Mouse (Mus musculus) common myeloid progenitor, adult 5-6 weeks (primary cell): ENCODE measurements around the gene Zfp575. TPM values are rescaled to one million over a fixed set of nuclear protein-coding genes. Genes with fewer than 3 reads are reported as not detected.
"Not testable (repeated sequence)": the region's sequence is repeated elsewhere in the genome, so short reads cannot be mapped to it uniquely, and the experiment has no call there.

ENCODE experiments used
- ATAC-seq: replicated peaks from 2 replicates; pipeline ENCODE4 v1.8.0; 2016; ENCODE audit warnings: low read depth, mild to moderate bottlenecking, moderate TSS enrichment, inconsistent platforms; ENCODE audit not compliant: poor library complexity, severe bottlenecking
- total RNA-seq: library from RNA; stranded (forward); fragments of 200-1000, 187-1606 nt; gene quantifications from 2 replicates; pipeline ENCODE4 v1.2.3, GENCODE M21; 2017

Zfp575 gene
- not detected in 2 replicates for total RNA-seq

DNA sequence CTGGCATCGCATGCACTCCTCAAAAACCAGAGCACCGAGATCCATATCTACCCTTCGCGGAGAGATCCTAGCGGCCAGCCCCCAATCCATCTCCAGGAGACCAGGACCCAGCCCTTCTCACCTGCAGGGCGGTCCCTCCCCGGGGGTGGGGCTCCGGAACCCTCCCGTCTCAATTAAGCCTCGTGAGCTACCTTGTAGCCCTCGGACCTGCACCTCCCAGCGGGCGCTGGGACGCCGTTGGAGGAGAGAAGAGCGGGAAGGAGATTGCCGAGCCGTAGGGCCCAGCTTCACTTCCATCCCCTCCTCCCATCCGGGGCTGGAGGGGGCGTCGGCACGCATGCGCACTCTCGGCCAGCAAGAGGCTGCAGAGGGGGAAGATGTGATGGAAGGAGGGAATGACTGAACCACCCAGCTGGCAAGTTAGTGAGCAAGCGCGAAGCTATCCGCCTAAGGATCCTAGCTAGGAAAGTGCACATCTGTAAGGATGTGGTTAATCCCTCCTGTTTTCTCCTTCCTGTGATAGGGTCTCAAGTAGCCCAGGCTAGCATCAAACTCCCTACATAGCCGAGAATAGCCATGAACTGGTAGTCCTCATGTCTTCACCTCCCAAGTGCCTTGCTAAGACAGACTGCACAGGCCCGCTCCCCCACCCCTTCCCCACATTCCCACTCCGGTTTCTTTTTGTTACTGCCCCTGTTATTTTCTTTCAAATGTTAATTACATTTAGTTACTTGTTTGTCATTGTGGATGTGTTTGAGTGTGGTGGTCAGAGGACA is at the start of gene Zfp575, which contains the start of gene Ethe1:
Zfp575 (minus strand) TSS at position 312 of the 776 bp plus-strand sequence.
Ethe1 (plus strand) TSS at position 214 of the 776 bp plus-strand sequence.
- ATAC-seq: peak; percentile 40

DNA sequence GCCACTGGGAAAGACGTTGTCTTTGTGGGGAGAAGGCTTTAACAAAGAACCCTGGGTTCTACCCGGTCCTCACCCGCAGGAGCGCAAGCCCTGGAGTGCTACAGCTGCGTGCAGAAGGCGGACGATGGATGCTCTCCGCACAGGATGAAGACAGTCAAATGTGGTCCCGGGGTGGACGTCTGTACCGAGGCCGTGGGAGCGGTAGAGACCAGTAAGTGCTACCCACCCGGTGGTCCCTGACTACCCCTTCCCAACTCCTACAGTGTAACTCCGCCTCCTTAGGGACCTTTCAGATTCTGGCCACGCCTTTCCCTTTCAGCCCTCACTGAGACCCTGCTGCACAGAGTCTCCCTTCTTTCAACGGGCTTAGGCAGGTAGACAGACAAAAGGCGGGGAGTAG is 49.6 kb upstream of the Zfp575 start:
- no peak for ATAC-seq

DNA sequence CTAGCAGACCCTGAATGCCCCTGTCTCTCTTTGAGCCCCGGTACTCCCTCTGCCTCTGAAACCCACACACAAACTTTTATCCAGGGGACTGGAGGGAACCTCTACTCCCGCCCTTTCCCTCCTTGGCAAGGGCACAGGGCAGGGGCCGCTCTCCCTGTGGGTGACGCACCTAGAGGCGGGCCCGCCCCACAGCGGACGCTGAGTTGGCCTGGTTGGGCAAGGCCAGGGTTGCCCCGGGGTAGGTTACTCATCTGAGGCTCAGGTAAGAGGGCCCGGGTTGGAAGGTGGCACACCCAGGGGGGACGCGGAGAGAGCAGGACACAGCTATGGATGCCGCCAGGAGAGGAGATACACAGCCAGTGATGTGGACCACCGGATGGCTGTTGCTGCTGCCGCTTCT is 48.8 kb upstream of the Zfp575 start, which contains the start of gene Lypd3:
Lypd3 (plus strand) TSS at position 287 of the 400 bp plus-strand sequence.
- ATAC-seq: no peak

DNA sequence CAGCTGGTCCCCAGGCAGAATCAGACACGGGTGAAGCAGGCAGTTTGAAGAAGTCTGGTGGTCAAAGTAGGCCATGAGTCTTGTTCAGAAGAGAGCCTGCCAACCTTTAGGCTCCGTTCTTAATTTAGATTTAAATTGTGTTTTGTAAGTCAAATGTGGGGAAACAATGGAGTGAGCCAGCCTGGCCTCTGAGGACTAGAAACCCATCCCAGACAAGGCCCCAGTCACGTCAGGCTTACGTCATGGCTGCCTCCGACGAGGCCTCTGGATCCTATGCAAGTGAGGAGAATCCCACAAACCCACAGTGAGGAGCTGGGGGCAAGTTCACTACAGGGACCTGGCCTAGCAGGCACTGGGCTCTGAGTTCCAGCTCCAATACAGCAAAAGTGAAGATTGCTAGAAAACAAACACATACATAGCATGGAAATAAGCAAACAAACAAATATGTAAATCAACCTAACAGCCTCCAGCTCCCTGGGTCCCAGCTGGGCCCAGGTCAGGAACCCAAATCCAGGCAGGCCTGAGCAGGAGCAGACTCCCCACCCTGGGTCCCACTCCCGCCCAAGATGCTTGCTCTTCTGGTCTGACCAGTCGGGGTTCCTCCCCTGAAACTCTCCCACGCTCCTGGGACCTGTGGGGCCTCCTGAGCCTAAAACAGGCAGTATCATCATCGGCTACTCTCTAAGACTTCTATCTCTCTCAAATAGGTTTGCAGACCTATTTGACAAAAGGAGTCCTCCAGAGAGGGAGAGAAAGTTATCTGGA is 42.9 kb upstream of the Zfp575 start:
- ATAC-seq: no peak

DNA sequence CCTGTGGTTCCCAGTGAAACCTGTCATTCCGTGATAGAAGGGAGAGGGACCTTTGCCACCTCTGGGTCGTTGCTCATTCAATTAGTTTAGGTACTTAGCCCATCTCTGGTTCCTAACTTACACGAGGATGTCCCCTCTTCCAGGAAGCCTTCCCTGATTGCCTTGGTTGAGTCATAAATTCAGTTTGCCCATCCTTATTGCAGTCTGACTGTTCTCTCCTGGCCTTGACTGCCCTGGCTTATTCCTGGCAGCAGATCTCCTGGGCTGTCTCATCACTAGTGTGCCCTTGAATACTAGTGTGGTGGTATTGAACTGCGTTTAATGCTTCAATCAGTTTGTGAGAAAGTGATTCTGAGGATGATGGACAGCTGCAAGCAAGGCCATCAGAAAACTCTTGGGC is 42.2 kb upstream of the Zfp575 start:
- no peak for ATAC-seq

DNA sequence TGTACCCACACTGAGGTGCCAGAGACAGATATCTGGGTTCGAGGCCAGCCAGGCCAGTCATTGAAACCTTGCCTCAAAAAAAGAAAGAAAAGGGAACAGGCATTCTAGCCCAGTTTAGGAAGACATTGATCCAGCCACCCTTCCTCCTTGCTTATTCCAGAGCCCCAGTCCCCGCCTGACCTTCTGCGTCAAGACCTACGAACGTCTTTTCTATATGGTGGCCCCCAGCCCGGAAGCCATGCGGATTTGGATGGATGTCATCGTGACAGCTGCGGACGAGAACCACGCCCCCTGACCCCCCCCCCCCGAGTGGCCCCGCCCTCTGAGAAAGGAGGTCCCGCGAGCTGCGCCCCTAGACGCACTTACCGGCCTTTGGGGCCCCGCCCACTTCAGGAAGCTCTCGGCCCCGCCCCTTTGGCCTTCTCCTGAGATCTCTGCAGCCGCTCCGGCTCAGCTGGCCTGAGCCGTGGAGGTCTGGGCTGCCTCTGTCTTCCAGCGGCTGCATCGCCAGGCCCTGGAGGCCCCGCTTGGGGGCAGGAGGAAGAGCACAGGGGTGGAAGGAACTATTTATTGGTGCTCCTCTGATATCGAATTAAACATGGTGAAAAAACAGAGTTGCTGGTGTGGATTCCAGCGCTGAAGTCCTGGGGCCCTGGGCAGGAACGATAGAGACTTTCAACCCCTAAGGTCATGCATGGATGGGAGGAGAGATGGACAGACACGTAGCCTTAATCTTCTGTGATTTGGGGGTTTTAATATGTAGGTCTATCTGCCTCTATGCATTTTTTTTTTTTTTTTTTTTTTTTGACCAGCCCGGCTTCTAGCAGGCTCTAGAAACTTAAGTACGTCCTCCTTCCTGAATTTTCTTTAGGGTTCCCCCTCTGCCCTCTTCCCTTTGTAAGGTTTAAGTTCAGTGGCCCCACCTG is 41.5 kb upstream of the Zfp575 start:
- peak; percentile 96 for ATAC-seq

DNA sequence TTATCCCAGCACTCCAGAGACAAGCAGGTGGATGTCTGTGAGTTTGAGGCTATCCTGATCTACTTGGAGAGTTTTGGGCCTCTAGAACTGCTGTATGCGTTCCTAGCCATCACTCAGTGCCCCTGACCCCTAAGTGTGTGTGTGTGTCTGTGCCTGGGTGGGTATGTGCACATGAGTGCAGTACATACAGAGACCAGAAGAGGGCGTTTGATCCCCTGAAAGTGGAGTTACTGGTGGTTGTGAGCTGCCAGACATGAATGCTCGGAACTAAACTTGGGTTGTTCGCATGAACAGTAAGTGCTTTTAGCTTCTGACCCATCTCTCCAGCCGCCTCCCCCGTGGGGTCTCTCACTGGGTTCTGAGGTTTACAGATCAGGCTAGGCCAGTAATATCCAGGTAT is 35.5 kb upstream of the Zfp575 start:
- ATAC-seq: no peak

DNA sequence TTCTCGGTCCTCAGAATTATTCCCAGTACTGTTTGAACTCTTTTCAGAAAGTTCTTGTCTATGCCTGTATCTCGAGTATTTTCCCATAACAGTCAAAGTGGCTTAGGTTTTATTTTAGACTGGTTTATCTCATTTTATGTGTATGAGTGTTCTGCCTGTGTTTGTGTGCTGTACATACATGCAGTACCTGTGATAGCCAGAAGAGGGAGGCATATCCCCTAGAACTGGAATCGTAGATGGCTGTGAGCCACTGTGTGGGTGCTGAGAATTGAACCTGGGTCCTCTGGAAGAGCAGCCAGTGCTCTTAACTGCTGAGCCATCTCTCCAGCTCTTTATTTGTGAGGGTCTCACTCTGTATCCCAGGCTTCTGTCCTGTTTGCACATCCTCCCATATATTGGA is 33.8 kb upstream of the Zfp575 start:
- no peak for ATAC-seq

DNA sequence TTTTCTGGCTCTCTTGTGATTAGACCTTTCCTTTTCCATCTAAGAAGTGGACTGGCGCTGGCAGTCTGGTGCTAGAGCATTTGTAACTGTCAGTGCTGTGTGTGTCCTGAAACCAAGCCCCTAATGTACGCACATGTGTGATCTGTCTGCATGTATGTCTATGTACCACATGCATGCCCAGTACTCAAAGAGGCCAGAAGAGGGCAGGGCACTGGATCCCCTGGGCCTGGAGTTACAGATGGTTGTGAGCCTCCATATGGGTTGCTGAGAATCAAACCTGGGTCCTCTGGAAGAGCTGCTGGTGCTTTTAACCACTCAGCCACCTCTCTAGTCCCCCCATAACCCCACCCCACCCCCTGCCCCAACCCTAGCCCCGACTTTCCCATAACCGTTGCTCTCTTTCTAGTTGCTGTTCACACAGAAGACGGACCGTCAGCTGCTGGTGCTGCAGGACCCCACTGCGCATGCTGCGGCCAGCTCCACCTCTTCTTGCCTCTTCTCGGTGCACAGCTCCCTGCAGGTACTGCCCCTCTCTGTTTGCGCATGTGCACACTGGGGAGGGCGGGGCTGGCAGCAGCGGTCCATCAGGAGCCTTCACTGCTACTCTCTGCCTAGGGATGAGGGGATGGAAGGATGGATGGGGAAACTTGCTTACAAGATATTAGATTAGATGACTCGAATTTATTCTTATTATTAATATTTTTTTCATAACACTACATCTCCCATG is 32.4 kb upstream of the Zfp575 start:
- ATAC-seq: no peak

DNA sequence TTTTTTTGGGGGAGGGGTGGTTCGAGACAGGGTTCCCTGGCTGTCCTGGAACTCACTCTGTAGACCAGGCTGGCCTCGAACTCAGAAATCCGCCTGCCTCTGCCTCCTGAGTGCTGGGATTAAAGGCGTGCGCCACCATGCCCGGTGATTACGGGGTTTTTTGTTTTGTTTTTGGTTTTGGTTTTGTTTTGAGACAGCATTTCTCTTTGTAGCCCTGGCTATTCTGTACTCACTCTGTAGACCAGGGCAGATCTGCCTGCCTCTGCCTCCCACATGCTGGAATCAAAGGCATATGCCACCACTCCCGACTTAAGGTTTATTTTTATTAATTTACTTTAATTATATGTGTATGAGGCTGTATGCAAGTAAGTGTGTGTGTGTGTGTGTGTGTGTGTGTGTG is 30.9 kb upstream of the Zfp575 start:
- ATAC-seq: not testable (repeated sequence)

DNA sequence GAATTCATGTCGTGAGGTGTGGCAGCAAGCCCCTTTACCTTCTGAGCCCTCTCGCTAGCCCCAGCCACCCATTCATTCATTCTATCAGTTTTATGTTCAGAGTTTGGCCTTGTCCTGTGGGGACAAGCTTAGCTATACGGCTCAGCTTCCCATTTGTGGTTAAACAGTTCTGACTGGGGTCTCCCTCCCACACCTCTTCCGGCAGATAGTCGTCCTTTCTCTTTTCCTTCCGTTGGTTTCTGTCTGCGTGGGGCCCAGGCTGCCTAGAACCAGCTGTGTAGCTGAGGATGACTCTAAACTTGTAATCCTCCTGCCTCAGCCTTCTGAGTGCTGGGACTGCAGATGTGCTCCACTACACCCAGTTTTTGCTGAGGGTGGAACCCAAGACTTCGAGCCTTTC is 30.3 kb upstream of the Zfp575 start:
- ATAC-seq: peak; percentile 91

DNA sequence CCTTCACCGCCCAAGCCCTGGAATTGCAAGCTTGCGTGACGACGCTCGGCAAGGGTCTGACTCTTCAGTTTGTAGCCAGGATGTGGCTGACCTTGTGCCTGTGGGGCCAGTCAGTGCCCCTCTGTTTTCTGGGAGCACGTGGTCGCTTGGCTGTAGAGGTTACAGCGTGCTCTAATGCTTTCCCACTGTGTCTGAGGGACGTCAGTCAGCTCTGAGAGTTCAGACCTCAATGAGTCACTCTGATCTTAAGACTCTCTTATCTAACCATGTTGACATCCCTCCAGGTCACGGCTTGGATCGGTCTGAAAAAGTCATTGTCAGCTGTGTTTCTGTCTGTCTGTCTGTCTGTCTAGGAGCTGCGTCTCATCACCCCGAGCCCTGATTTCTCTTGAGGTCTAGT is 27.4 kb upstream of the Zfp575 start:
- no peak for ATAC-seq

DNA sequence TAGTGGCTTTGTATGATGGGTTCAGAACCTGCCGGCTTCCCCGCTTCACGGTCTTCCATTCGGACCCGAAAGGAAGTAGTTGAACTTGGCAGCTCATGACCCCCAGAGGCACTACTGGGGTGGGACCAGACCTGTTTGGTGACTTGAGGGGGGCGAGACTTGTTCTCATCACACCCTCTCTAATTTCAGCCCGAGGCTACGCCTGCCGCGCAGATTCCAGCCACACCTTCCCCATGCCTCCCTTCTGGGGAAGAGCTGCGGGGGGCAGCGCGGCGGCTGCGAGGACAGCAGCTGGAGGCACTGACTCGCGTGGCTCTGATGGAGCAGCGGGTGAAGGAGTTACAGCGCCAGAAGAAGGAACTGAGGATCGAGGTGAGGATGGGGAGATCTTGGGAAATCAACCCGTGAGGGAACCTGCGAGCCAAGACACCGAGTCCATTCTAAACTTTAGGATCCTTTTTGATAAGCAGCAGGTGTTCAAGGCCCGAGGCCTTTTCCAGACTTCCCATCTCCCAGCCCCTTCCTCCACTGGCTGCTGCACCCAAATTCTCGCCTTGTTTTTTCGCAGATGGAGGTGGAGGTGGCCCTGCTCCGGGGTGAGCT is 25.0 kb upstream of the Zfp575 start:
- no peak for ATAC-seq

DNA sequence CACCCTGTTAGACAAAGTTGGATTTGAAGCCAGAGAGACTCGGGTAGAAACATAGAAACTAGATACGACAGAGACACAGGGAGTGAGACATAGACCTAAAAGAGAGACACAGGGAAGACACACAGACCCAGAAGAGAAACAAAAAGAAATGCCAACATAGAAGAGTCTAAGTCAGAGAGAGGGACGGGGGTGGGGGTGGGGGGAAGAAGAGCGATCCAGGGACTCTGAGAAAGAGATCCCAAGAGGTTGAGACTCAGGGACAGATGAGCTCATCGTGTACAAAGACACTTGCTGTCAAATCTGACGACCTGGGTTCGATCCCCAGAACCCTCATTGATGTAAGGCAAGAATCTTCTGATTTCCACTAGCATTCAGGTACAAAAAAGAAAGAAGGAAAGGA is 24.3 kb upstream of the Zfp575 start:
- no peak for ATAC-seq

DNA sequence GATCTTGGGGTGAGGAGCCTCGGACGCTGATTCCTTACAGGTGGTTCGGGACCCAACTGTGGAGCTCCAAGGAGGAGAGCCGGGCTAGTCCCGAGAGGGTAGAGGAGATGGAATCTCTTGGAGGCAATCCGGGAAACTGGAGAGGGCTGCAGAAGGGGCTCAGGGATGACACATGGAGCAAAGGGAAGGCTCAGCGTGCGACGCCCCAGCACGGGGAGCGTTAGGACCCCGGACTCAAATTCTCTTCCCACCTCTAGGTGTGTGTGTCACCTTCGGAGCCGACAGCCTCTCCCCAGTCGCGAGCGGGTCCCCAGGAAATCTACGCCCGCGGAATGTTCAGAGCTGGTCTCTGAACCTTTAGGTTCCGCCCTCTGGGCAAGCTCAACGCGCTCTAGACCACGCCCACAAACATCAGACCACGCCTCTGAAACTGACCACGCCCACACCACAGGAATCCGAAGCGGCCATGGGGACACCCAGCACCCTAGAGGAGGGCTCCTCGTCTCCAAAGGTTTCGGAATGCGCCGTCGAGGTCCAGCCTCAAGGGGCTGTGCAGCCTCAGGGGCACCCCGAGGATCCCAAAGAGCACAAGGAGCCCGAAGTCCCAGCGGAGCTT is 23.5 kb upstream of the Zfp575 start:
- ATAC-seq: peak; percentile 75

DNA sequence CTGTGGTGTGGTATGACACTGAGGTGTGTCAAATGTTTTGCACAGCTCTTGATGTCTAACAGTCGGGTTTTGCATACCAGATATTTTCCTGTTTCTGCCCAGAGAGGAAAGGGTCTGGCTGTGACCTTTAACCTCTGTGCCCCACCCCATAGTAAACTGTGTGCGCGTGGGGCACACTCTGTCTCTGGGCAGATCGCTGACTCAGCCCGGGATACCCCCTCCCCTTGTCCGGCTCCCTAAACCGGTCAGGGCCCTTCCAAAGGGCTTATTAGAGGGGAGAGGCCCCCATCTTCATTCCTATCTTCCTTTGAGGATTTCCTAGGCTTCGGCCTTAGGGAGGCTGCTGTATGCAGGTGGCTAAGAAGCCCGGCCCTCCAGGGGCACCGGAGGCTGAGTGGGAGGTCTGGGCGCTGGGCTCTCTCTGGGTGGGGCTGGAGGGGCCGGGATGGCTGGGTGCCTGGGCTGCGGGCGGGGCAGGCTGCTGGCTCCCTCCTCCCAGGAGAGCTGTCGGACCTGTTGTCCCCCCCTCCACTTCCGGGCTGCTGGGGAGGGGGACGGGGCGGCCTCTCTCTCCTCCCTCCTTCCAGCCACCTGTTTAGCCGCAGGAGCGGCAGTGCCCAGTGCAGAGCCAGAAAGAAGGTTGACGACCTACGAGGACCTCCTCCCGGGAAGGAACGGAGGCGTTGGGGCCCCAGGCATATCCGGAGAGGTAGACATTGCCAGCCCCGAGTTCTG is 22.9 kb upstream of the Zfp575 start, which contains the start of gene Phldb3:
Phldb3 (plus strand) TSS at position 620 of the 735 bp plus-strand sequence.
- peak; percentile 13 for ATAC-seq

DNA sequence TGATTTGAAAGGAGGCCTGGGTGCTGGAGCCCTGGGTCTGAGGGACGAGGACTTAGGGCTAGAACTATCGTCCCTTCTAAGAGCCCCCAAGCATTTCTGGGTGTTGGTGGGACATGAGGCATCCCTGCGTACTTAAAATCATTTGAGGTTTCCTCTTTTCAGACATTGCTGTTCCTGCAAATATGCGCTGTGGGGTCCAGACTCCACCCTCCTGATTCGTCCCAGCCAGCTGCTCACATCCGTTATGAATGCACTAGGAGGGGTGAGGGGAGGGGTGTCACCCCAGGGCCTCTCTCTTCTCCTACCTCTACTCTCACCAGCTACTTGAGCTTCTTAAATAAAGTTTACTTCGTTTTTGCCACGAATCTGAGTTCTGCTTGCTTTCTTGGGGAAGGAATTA is 21.1 kb upstream of the Zfp575 start:
- ATAC-seq: peak; percentile 41

DNA sequence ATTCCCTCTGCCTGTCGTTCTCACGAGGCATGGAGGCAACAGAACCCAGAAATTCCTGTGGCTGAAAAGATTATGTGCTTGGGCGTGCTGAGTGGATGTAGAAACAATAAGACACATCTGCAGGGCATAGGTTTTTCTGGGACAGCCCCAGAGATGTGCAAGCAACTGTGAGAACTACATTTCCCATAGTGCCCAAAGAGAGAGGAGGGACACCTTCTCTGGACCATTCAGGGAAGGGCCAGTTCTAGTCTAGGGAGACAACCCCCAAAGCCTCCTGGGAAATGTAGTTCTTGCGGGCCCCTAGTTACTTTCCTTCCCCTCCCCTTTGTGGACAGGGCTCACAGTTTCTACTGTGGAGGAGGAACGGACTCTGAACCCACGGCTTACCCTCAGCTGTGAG is 20.6 kb upstream of the Zfp575 start:
- peak; percentile 82 for ATAC-seq
